Mouse (Mus musculus) spleen, postnatal 14 days (tissue): ENCODE measurements around the gene Pten.
"Not testable (repeated sequence)": the region's sequence is repeated elsewhere in the genome, so short reads cannot be mapped to it uniquely, and the experiment has no call there.

Experiments
- DNase-seq, 2 experiments: peaks; one replicate each; pipeline ENCODE4 v3.0.0; 2021 to 2022; ENCODE audit warnings: low spot score in 2 of 2

Gene Pten

GRCm38 (mm10) chr19:32807610-32808009 is 50.3 kb downstream of the Pten start:
- DNase-seq = no peak

- no peak for DNase-seq
These were observed 51.4 kb downstream of the Pten start for GRCm38 (mm10) chr19:32808690-32809089.

- no peak for DNase-seq
These were observed 51.8 kb downstream of the Pten start for GRCm38 (mm10) chr19:32809117-32809516.

- no peak for DNase-seq
These were observed 61.5 kb downstream of the Pten start for GRCm38 (mm10) chr19:32818759-32819158.

- DNase-seq = not testable (repeated sequence)
These were observed 65.7 kb downstream of the Pten start for GRCm38 (mm10) chr19:32822959-32823358.

GRCm38 (mm10) chr19:32826616-32827015 is 69.3 kb downstream of the Pten start:
- no peak for DNase-seq

- no peak for DNase-seq
These were observed 72.6 kb downstream of the Pten start for GRCm38 (mm10) chr19:32829871-32830270.

DNA sequence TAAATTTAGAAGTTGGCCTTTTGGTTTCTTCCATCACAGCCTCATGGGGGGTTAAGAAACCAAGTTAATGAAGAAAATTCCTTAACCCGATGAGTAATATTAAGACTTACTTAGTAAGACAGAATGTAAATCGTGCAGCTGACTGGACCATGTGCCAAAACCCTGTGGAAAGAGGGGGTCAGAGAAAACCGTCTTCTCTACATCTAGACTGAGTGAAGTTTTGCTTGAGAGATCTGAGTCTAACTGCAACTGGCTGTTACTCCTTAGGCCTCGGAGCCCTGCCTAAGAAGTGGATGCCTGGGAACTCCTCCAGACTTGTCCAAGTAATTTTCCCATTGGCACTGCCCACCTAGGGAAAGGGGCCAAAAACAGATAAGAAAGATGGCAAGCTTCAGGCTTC is 74.0 kb downstream of the Pten start:
- no peak for DNase-seq

GRCm38 (mm10) chr19:32840491-32840890 is 83.2 kb downstream of the Pten start:
- DNase-seq = no peak

GRCm38 (mm10) chr19:32844486-32844885 is 87.2 kb downstream of the Pten start:
- DNase-seq = no peak

DNA sequence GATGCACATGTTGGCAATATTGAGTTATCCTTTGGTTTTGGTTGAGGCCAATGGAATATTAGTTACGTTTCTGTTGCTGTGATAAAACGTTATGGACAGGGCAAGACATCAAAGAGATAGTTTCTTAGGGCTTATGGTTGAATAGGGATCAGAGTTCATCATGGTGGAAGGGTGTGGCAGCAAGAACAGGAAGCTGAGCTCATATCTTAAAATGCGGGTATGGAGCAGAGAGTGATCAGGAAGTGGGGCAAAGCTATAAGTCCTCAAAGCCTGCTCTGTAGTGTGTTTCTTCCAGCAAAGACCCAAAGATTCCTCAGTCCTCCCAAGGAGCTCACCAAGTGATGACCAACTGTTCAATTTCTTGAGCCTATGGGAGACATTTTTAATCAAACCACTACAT is 90.7 kb downstream of the Pten start:
- no peak for DNase-seq

- DNase-seq = no peak
These were observed 95.0 kb downstream of the Pten start for GRCm38 (mm10) chr19:32852306-32852705.

DNA sequence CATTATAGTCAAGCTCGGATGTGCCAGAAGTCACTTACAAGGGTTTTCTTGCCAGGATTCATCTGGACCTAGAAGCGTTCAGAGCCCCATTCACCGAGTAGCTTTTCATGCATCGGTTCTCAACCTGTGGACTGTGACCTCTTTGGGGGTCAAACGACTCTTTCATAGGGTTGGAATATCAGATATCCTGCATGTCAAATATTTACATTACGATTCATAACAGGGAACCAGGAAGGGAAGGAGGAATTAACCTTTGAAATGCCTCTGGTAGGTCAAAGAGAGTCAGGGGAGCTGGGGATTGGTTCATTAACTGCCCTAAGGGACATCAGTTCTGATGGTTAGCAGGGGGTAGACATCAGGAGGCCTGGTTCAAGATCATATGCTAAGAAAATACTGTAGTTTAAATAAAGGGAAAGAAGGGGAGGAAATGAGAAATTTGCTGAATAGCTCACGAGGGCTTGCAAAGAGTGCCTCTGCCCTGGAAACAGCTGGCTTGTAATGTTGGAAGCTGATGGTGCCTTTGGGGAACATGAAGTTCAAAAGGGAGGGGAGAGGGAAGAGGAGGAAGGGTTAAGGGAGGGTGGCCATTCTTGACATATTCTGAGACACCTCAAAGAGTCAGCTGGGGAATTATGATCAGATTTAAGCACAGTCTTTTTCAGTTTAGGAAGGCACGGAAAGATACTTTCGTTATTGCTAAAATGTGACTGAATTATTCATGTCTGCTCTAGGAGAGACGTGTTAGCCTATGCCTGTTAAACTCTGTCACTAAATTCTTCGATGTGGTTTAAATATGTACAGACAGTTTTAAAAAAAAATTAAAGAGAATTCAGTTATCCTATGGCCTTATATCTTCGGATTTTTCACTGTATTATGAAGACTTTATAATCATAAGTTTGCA is 104.6 kb downstream of the Pten start:
- DNase-seq = no peak

GRCm38 (mm10) chr19:32866765-32867164 is 109.5 kb downstream of the Pten start:
- DNase-seq = no peak

DNA sequence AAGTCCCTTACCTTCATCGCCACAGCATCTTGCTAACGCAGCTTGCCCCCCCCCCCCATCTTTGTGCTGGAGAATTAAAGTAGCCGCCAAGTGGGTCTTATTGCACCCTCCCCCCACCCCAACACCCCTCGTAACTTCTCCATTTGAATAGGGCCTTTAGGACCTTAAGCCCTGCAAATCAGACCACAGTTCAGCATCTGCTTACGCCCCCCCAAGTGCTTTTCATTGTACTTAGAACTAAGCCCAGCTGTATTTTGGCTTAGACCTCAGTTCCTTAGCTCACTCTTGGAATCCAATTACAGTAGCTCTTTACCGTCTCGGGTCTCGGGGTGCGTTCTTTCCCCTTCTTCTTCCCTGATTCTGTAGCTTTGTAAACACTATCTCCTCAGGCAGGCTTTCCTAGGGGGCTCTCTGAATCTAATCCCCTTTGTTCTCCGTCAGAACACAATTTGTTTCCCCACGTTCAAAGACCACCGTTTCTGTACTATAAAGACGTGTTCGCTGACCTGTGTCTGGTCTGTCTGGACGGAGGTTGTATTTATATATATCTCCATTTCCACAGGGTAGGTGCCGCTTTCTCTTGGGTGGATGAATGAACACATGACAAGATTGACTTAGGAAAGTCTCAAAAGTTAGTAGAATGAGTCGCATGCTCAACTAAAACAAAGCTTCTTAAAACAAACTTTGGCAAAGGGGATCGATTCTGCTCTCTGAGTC is 110.0 kb downstream of the Pten start:
- DNase-seq = no peak

DNA sequence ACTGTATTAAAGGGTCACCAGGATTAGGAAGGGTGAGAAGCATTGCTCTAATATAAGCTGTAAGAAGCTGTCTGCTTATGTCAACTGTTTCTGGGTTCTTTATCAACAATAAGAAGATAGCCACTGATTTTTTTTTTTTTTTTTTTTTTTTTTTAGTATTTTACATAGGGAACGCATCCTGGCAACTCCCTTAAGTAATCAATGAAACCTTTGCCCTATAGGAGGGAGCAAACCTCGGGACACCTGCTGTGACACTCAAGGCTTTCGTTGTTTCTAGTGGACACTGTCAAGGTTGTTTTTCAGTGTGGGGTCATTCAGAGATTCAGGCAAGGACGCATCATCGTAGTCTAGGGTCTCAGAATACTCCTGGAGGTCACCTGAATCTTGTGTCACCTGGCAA is 111.3 kb downstream of the Pten start:
- no peak for DNase-seq

DNA sequence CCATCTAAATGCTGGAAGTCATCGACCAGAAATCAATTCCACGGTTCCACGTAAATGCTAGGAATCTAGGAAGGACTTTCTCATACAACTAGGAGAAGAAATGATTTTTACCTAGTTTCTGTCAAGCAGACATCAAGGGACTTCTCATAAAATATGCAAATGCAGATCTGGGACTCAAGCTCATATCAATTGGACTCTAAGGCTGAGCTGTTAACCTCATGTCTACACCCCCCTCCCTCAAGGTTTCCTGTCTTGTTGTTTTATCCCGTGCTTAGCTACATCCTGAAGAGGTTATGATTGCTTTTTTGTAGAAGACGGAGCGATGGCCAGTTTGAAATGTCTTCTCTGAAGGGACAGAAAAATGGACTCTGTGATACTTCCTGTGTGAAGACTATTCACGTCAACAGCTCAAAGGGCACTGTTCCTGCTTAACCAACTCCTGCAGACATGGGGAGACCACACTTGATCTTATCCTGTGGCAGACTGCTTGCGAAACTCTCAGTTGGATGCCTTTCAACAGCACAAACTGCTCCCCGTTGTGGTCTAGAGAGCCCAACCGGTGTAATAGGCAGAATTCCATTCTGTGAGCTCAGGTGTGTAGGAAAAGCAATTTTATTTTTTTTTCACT is 111.9 kb downstream of the Pten start:
- DNase-seq = no peak

DNA sequence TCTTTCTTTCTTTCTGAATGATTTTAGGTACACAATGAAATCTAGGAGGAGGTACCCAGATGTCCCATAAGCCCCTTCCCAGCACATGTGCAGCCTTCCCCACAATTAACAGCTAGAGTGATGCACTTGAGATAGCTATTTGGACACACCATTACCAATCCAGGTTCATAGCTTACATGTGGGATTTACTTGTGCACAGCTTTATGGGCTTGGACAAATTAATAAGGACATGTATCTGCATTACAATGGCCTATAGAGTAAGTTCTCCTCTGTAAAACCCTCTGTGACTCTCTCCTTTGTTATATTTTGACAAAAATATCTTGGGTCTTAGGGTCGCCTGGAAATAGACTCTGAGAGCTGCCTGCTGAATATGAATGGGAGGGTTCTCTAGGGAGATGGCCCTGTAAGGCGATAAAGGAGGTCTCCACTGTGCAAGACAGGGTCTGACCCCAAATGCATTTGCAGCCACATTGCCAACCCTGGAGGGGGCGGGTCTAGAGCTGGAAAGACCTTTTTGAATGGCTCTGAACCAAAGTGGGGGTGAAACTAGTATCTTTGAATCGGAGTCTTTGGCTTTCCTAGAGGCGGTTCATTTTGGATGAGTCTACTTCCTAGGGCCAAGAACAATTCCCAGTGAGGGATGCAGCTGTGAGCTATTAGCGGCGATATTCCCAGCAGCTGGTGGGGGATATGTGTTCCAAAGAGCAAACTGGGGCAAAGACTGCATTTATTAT is 116.8 kb downstream of the Pten start:
- no peak for DNase-seq
